Mouse (Mus musculus) CH12.LX (cell line): Measurements from ENCODE around the gene Sstr2. TPM values are rescaled to one million over a fixed set of nuclear protein-coding genes. Genes with fewer than 3 reads are reported as not detected.

Source experiments
- DNase-seq: peaks from one replicate; pipeline ENCODE4 v3.0.0-alpha.2; 2013; ENCODE audit errors: extremely low read depth
- H3K27ac ChIP-seq: 2 replicates; pipeline ENCODE4 v1.5.1; 2012; ENCODE audit warnings: low read depth, mild to moderate bottlenecking, control low read depth, moderate library complexity; ENCODE audit not compliant: insufficient read depth
- H3K27me3 ChIP-seq: replicated peaks from 2 replicates; pipeline ENCODE3; 2012; ENCODE audit warnings: inconsistent platforms
- H3K36me3 ChIP-seq, 2 experiments: replicated peaks in 1 of 2; 2 replicates each; pipeline versions ENCODE3 to v1.6.1; 2012; ENCODE audit warnings: inconsistent platforms in 1 of 2, low read length in 1 of 2, mild to moderate bottlenecking in 1 of 2, mixed read lengths in 1 of 2, moderate library complexity in 1 of 2; ENCODE audit not compliant: control insufficient read depth in 1 of 2, insufficient read depth in 1 of 2
- H3K4me1 ChIP-seq, 2 experiments: 2 replicates each; pipeline ENCODE4 v1.6.1; 2012; ENCODE audit warnings: inconsistent platforms in 1 of 2, moderate library complexity in 1 of 2; ENCODE audit not compliant: insufficient read depth in 2 of 2, control insufficient read depth in 1 of 2
- H3K4me2 ChIP-seq: 2 replicates; pipeline ENCODE4 v1.6.1; 2012; ENCODE audit warnings: low read depth, mild to moderate bottlenecking, control low read depth; ENCODE audit not compliant: poor library complexity, insufficient read depth, severe bottlenecking
- H3K4me3 ChIP-seq, 3 experiments: fragments of 150-350 bp in 1 of 3; sonication (generic) in 1 of 3; replicated peaks in 1 of 3; 2 replicates each; pipeline versions ENCODE3 to v1.5.1; 2011 to 2012; ENCODE audit warnings: low read depth in 2 of 3, low read length in 2 of 3, mild to moderate bottlenecking in 2 of 3, moderate library complexity in 2 of 3, control low read depth in 1 of 3, improper control_type of control experiment in 1 of 3, inconsistent platforms in 1 of 3, mixed read lengths in 1 of 3; ENCODE audit not compliant: poor library complexity in 1 of 3
- H3K79me2 ChIP-seq: replicated peaks from 2 replicates; pipeline ENCODE4 v1.6.1; 2012; ENCODE audit warnings: mild to moderate bottlenecking, moderate library complexity; ENCODE audit not compliant: control insufficient read depth, poor library complexity, insufficient read depth, severe bottlenecking; ENCODE audit errors: extremely low read depth
- H3K9ac ChIP-seq: 2 replicates; pipeline ENCODE4 v1.6.1; 2012; ENCODE audit warnings: low read depth, mild to moderate bottlenecking, control low read depth, moderate library complexity; ENCODE audit not compliant: insufficient read depth
- H3K9me3 ChIP-seq: replicated peaks from 2 replicates; pipeline ENCODE3; 2012; ENCODE audit warnings: low read length, inconsistent platforms, mixed read lengths
- BHLHE40 ChIP-seq: IDR thresholded peaks from 2 replicates; pipeline ENCODE4 v1.6.1; 2011; ENCODE audit warnings: mild to moderate bottlenecking, low read depth, low read length, improper control_type of control experiment
- CHD1 ChIP-seq: IDR thresholded peaks from 2 replicates; pipeline ENCODE4 v1.6.1; 2012; ENCODE audit warnings: low read depth, low read length, improper control_type of control experiment, inconsistent platforms
- CHD2 ChIP-seq: IDR thresholded peaks from 2 replicates; pipeline ENCODE4 v1.6.1; 2011; ENCODE audit warnings: low read length, improper control_type of control experiment
- CTCF ChIP-seq, 2 experiments: IDR thresholded peaks in 1 of 2; conservative IDR thresholded peaks in 1 of 2; 2 replicates each; pipeline ENCODE4 v1.5.1; 2011 to 2012; ENCODE audit warnings: low read depth in 2 of 2, low read length in 2 of 2, improper control_type of control experiment in 1 of 2, inconsistent platforms in 1 of 2, mild to moderate bottlenecking in 1 of 2, moderate library complexity in 1 of 2
- E2F4 ChIP-seq: IDR thresholded peaks from 2 replicates; pipeline ENCODE4 v1.6.1; 2011; ENCODE audit warnings: low read depth, low read length, improper control_type of control experiment; ENCODE audit not compliant: insufficient replicate concordance
- ELF1 ChIP-seq: IDR thresholded peaks from 2 replicates; pipeline ENCODE4 v1.6.1; 2014; ENCODE audit warnings: low read depth, mild to moderate bottlenecking, inconsistent platforms, low read length, improper control_type of control experiment
- ETS1 ChIP-seq: conservative IDR thresholded peaks from 2 replicates; pipeline ENCODE4 v1.6.1; 2012; ENCODE audit warnings: low read depth, mild to moderate bottlenecking, inconsistent platforms, low read length, improper control_type of control experiment, moderate library complexity
- HCFC1 ChIP-seq: IDR thresholded peaks from 2 replicates; pipeline ENCODE4 v1.6.1; 2012; ENCODE audit warnings: low read depth, mild to moderate bottlenecking, inconsistent platforms, low read length, improper control_type of control experiment
- IRF4 ChIP-seq: IDR thresholded peaks from 2 replicates; pipeline ENCODE4 v1.6.1; 2014; ENCODE audit warnings: low read depth, mild to moderate bottlenecking, inconsistent platforms, low read length, improper control_type of control experiment
- JUN ChIP-seq: IDR thresholded peaks from 2 replicates; pipeline ENCODE4 v1.6.1; 2011; ENCODE audit warnings: low read depth, mild to moderate bottlenecking, low read length, improper control_type of control experiment, moderate library complexity; ENCODE audit not compliant: insufficient read depth
- JUND ChIP-seq: conservative IDR thresholded peaks from 2 replicates; pipeline ENCODE4 v1.6.1; 2011; ENCODE audit warnings: low read depth, low read length, improper control_type of control experiment
- KAT2A ChIP-seq: IDR thresholded peaks from 2 replicates; pipeline ENCODE4 v1.6.1; 2012; ENCODE audit warnings: low read length, improper control_type of control experiment, inconsistent platforms; ENCODE audit not compliant: insufficient replicate concordance
- MAZ ChIP-seq: IDR thresholded peaks from 2 replicates; pipeline ENCODE4 v1.6.1; 2012; ENCODE audit warnings: low read depth, mild to moderate bottlenecking, inconsistent platforms, low read length, improper control_type of control experiment, moderate library complexity
- MXI1 ChIP-seq: IDR thresholded peaks from 2 replicates; pipeline ENCODE4 v1.6.1; 2011; ENCODE audit warnings: mild to moderate bottlenecking, low read depth, low read length, improper control_type of control experiment
- POLR2AphosphoS2 ChIP-seq: IDR thresholded peaks from 2 replicates; pipeline ENCODE4 v1.6.1; 2011; ENCODE audit warnings: low read depth, low read length, improper control_type of control experiment
- RAD21 ChIP-seq: IDR thresholded peaks from 2 replicates; pipeline ENCODE4 v1.6.1; 2011; ENCODE audit warnings: low read depth, mild to moderate bottlenecking, low read length, improper control_type of control experiment, moderate library complexity
- RCOR1 ChIP-seq: conservative IDR thresholded peaks from 2 replicates; pipeline ENCODE4 v1.6.1; 2012; ENCODE audit warnings: low read depth, mild to moderate bottlenecking, inconsistent platforms, low read length, improper control_type of control experiment
- SIN3A ChIP-seq: IDR thresholded peaks from 2 replicates; pipeline ENCODE4 v1.6.1; 2012; ENCODE audit warnings: low read length, improper control_type of control experiment, inconsistent platforms
- TCF12 ChIP-seq: IDR thresholded peaks from 2 replicates; pipeline ENCODE4 v1.6.1; 2014; ENCODE audit warnings: low read depth, mild to moderate bottlenecking, inconsistent platforms, low read length, improper control_type of control experiment
- UBTF ChIP-seq: IDR thresholded peaks from 2 replicates; pipeline ENCODE4 v1.6.1; 2012; ENCODE audit warnings: low read depth, mild to moderate bottlenecking, inconsistent platforms, low read length, improper control_type of control experiment, moderate library complexity
- ZKSCAN1 ChIP-seq: IDR thresholded peaks from 2 replicates; pipeline ENCODE4 v1.6.1; 2012; ENCODE audit warnings: low read depth, inconsistent platforms, low read length, improper control_type of control experiment, borderline replicate concordance
- ZNF384 ChIP-seq: IDR thresholded peaks from 2 replicates; pipeline ENCODE4 v1.6.1; 2012; ENCODE audit warnings: low read depth, low read length, improper control_type of control experiment, inconsistent platforms
- dilution Hi-C: fragments of 300-500 bp; cut with MboI; formaldehyde crosslinking; loops from 2 replicates; pipeline ENCODE4 v1.14.3; 2020; ENCODE audit warnings: low sequenced_read_pairs; ENCODE audit not compliant: extremely low pct_unique_long_range_greater_than_20kb, extremely low pct_ligation_motif_present
- in situ Hi-C: fragments of 300-500 bp; cut with MboI; formaldehyde crosslinking; loops from 3 replicates; pipeline ENCODE4 v1.14.3; 2019; ENCODE audit warnings: low sequenced_read_pairs, low pct_ligation_motif_present, low pct_unique_long_range_greater_than_20kb, mixed read lengths
- polyA plus RNA-seq: library from polyadenylated mRNA; unstranded; fragments of >175 nt; gene quantifications from 2 replicates; pipeline ENCODE4 v1.2.1, GENCODE M21; 2012; ENCODE audit warnings: low read depth; ENCODE audit not compliant: insufficient read length
- total RNA-seq, 2 experiments: library from RNA; depleted of rRNA; stranded (reverse); fragments of 300-350 nt in 1 of 2; fragments of >200 nt in 1 of 2; gene quantifications; 2 replicates each; pipeline ENCODE4 v1.2.3; 2012 to 2014

Gene Sstr2
- total and polyA plus RNA-seq, 3 experiments: not detected

DNA sequence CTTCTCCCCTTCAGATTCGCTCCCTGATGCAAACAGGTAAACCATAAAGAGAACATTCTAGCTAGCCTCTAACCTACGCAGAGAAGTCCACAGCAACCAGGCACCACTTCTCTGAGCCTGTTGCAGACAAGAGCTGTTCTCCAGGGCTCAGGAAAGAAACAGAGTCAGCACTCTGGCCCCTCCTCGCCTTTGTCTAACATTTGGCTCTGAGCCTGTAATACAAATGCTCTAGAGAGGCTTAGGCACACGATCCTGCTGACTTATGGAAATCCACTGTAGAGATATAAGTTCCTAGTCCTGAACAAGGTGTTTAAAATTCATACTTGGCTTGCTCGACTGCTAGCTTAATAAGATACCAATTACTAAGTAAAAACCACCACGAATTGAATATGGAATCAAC lies 46.5 kb upstream of the Sstr2 start:
- Histone ChIP-seq H3K27ac (no peak overlapping the region), H3K9me3 (no peaks in the 10 kb centered on the region), H3K4me2 (no peak overlapping the region), H3K79me2 (no peaks in the 10 kb centered on the region), H3K36me3 (no peaks in the 10 kb centered on the region), H3K4me1 (peaks cover 0 to 8% of the 10 kb centered on the region in 2 experiments; a peak in 2 of 4 replicates), H3K27me3 (no peaks in the 10 kb centered on the region), H3K4me3 (no peak overlapping the region), H3K9ac (no peak overlapping the region)
- no peak for DNase-seq
- dilution Hi-C loops: no loop called here
- TF ChIP-seq IRF4 (no peak), JUND (no peak), TCF12 (no peak), MAZ (no peak)
- in situ Hi-C loops: no loop called here

DNA sequence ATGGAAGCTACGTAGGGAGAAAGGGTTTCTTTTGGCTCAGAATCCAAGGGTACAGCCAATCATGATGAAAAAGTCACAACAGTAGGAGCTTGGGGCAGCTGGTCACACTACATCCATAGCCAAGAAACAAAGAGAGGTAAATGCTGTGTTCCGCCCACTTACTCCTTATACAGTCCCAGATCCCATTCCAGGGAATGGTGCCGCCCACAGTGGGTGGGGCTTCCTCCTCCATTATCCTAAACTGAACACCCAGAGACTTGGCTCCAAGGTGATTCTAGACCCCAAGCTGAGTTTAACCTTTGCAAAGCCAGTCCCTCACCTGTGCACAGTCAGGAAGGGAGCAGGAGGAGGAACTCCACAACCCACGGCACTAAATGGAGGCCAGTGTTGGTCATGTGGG lies 41.9 kb upstream of the Sstr2 start:
- no peak overlapping the region for H3K4me3 ChIP-seq
- no peak overlapping the region for H3K27ac ChIP-seq
- in situ Hi-C loops (no loop called here), dilution Hi-C loops (no loop called here)
- H3K27me3 ChIP-seq: no peaks in the 10 kb centered on the region
- no peak for DNase-seq
- TF ChIP-seq BHLHE40: no peak
- TF ChIP-seq POLR2AphosphoS2: no peak
- H3K4me1 ChIP-seq: peaks cover 0 to 5% of the 10 kb centered on the region in 2 experiments; a peak in 2 of 4 replicates
- H3K9me3 ChIP-seq: no peaks in the 10 kb centered on the region
- H3K4me2 ChIP-seq: no peak overlapping the region
- no peaks in the 10 kb centered on the region for H3K79me2 ChIP-seq
- H3K9ac ChIP-seq: no peak overlapping the region
- no peaks in the 10 kb centered on the region for H3K36me3 ChIP-seq

DNA sequence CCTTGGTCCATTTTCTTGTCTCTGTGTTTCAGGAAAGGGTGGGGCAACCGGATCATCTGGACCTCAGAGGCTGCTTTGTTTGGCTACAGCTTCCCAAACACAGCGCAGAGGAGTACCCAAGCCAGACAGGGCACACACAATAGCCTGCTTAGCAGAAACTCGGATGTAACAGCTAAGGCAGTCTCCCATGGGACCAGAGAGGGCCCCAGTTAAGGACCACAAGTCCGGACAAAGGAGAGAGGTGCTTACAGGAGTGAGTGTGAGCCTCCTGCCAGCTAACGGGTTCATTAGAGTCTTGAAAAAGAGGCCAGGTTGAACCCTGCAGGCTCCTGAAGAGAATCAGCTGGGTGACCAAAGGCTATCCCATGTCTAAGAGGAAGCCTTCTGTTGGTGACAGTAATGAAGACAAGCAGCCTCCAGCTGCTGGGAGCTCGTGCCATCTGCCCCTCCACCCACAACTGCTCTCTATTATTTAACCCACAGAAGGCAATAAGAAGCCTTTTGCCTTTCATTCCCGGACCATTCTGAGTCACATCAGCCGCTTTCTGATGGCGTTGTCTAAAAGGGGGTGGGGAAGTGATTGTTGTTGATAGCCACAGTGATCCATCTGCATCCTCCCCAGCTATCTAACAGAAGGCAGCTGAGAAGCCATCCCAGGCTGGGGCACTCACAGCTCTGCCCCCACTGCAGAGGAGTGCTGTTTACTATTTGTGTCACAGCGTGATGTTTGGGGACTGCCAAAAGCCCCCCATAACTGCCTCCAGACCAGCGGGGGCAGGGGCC lies 35.1 kb upstream of the Sstr2 start:
- no peaks in the 10 kb centered on the region for H3K36me3 ChIP-seq
- H3K9me3 ChIP-seq: no peaks in the 10 kb centered on the region
- no peak overlapping the region for H3K27ac ChIP-seq
- no peaks in the 10 kb centered on the region for H3K79me2 ChIP-seq
- dilution Hi-C loops: no loop called here
- H3K9ac ChIP-seq: no peak overlapping the region
- in situ Hi-C loops: no loop called here
- H3K4me3 ChIP-seq: no peak overlapping the region
- H3K4me1 ChIP-seq: peaks cover 5 to 14% of the 10 kb centered on the region in 2 experiments; a peak in 3 of 4 replicates
- DNase-seq: peak; percentile 29
- TF ChIP-seq CTCF (conservative IDR thresholded peaks at IDR 0.05 in 1 of 2, IDR thresholded peaks at IDR 0.05 in 1 of 2; ENCODE audit: low read depth in 2 of 2, low read length in 2 of 2): no peak
- TF ChIP-seq SIN3A: no peak
- TF ChIP-seq CHD2: no peak
- TF ChIP-seq ZNF384: no peak
- no peak for TF ChIP-seq ELF1
- TF ChIP-seq UBTF: no peak
- no peak for TF ChIP-seq IRF4
- TF ChIP-seq HCFC1: no peak
- no peak for TF ChIP-seq RAD21
- no peak for TF ChIP-seq KAT2A
- no peak for TF ChIP-seq JUND
- no peak for TF ChIP-seq ETS1
- TF ChIP-seq CHD1: no peak
- TF ChIP-seq ZKSCAN1: no peak
- no peak for TF ChIP-seq JUN
- TF ChIP-seq RCOR1: no peak
- no peak for TF ChIP-seq TCF12
- TF ChIP-seq MXI1: no peak
- no peak for TF ChIP-seq E2F4
- no peak overlapping the region for H3K4me2 ChIP-seq
- H3K27me3 ChIP-seq: no peaks in the 10 kb centered on the region
